Mouse (Mus musculus): ENCODE data around the gene Gcc2.
A peak's percentile ranks its signal among the peaks of the same experiment; 100 is the strongest.
"Not testable (repeated sequence)": the region's sequence is repeated elsewhere in the genome, so short reads cannot be mapped to it uniquely, and the experiment has no call there.

Gcc2 gene

GRCm38 (mm10) chr10:58255213-58255892 is at the start of gene Gcc2:
Gcc2 (plus strand) TSS chr10:58255497.
- peak; percentile 90 for DNase-seq (ENCODE audit: low read depth, low spot score)

- DNase-seq (ENCODE audit: low read depth, low spot score), result no peak
Measured at GRCm38 (mm10) chr10:58205986-58206385, 49.3 kb upstream of the Gcc2 start.

DNA sequence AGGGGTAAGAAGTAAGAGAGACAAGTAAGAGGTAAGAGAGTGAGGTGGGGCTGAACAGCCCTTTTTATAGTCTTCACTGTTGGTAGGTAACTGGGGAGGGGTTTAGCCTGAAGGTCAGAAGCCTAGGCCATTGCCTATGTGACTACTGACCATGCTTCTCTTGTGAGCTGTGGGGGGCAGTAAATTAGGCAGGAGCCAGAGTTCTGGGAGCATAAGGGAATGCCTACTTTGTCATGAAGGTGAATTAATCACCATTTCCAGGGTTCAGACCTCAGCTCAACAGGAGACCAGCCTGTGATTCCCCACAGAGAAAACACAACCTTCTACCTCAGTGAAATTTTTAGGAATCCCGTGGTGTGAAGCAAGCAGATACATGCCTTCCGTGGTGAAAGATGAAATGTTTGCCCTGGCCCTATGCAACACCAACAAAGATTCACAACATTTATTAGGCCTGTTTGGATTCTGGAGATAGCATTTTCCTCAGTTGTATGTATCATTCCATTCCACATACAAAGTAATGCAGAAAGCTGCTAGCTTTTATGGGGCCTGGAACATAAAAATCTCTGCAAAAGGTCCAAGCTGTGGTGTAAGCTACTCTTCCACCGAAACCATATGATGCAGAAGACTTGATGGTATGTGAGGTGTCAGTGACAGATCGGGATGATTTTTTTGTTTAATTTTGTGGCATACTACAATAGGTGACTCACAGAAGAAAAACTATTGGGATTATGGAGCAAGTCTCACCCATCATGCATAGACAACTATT is 48.5 kb upstream of the Gcc2 start:
- DNase-seq (ENCODE audit: low read depth, low spot score), result no peak

DNA sequence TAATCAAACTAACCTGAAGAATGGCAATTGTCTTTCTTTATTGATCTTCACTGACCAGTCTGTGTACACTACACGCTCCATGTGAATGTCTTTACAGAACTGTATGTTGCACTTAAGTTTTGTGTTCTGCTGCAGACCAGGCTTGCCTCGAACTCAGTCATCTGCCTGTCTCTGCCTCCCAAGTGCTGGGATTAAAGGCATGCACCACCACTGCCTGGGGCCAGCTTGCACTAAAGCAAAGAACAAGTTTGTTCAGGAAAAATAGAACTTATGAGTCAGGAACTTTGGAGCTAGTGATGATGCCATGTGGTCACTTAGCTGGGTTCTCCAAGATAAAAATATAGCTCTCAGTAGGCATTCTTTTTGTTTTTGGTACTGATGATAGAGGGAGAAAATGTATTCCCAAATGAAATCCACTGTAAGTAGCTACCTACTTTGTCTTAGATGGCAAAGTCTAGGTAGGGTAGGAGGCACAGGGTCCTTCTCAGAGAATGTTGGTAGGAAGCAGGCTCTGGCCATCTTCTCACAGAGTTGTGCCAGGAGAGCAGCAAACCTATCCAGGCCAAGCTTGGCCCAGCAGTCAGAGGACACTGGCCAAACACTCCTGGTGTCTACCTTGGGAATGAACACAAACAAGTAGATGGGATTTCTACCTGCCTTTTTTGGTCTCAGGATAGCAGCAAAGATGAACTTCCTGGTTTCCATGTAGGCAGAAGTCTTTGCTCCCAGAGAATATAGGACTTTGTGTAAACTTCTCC is 45.4 kb upstream of the Gcc2 start:
- DNase-seq (ENCODE audit: low read depth, low spot score), result no peak

DNA sequence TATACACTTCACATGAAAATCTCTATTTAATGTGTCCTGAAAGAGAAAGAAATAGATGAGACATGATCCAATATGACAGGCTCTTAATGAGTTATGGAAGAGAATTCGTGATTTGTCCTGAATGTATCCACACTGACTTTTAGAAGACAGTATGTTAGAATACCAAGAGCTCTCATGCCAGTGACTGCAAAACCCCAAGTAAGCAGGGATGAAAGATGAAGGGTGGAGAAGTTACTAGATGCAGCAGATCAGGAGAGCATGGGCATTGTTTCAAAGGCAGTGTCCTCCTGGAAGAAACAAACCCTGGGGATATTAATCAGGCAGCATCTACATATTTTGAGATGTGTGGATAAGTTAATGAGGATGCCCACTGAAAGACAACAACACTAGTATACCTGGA is 44.8 kb upstream of the Gcc2 start:
- no peak for DNase-seq (ENCODE audit: low read depth, low spot score)

DNA sequence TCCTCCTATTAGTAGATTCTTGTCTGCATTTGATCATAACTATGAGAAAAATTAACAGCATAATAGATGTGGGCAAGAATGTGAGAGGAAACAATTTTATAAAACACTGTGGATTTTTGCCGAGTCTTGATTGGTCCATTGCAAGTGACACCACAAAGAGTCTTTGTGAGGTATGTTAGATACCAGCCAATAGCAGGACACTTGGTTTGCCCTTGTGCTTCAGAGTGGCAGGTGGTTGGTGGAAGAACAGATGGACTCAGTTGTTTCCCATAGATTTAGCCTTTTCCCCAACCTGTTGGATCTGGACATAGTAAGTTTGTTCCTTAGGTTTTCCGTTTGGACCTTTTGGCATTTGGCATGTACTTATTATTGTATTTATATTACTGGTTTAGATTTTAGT is 44.1 kb upstream of the Gcc2 start:
- DNase-seq (ENCODE audit: low read depth, low spot score), result no peak

- DNase-seq (ENCODE audit: low read depth, low spot score), result no peak
Measured at GRCm38 (mm10) chr10:58212230-58212629, 43.1 kb upstream of the Gcc2 start.

- DNase-seq (ENCODE audit: low read depth, low spot score), result no peak
Measured at GRCm38 (mm10) chr10:58214497-58214896, 40.8 kb upstream of the Gcc2 start.

- DNase-seq (ENCODE audit: low read depth, low spot score), result no peak
Measured at GRCm38 (mm10) chr10:58214934-58215333, 40.4 kb upstream of the Gcc2 start.

DNA sequence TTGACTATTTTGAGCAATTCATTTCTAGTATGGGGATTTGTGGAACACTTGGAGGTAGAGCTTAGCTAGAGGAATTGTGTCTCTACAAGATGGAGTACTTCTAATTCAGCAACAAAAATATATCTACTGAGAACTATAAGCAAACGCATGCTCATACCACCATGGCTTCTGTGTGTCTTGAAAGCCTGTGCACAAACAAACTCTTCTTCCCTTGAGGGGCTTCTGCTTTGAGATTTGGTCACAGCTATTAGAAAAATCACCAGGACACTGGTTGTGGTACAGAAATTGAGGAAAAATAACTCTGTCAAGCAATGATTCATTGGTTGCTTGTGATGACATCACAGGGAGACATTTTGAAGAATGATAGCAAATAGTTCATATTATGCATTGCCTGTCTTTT is 39.9 kb upstream of the Gcc2 start:
- no peak for DNase-seq (ENCODE audit: low read depth, low spot score)

DNA sequence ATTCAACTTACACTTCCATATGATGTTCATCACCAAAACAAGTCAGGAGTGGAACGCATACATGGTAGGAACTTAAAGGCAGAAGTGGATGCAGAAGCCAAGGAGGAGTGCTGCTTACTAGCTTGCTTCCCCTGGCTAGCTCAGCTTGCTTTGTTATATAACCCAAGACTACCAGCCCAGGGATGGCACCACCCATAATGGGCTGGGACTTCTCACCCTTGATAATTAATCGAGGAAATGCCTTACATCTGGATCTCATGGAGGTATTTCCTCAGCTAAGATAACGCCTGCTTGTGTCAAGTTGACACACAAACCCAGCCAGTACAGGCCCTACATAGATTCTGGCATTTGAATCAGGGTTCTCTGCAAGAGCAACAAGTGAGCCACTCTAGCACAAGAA is 37.9 kb upstream of the Gcc2 start:
- DNase-seq (ENCODE audit: low read depth, low spot score), result no peak

DNA sequence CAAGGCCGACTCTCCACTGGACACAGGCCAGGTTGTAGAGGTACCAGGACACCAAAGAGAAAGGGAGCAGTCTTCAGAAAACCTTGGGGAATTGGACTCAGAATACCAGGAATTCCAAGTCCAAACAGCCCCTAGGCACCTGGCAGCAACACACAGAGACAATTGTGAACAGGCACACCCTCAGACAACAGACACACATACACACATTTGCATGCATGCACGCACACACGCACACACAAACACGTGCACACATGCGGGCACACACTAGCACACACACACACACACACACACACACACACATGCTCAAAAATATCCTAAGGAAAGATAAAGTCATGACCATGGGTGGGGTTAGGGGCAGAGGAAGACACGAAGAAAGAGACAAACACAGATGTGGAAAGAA is 34.6 kb upstream of the Gcc2 start:
- no peak for DNase-seq (ENCODE audit: low read depth, low spot score)

DNA sequence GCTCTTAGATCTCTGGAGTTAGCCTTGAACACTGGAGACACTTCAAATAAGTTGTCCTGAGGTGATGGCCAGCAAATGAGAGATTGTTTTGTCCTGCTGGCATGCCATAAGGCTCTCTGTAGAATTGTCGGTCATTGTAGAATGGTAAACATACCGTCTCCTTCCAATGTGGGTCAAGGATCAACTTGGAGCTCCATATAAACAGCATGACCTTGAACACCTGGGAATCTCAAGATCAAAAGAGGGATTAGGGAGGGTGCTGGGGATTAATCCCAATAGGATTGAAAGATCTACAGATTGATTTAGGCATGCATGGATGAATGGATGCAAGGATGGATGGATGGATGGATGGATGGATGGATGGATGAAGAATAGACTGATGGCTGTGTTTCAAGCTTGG is 33.7 kb upstream of the Gcc2 start:
- DNase-seq (ENCODE audit: low read depth, low spot score), result not testable (repeated sequence)

DNA sequence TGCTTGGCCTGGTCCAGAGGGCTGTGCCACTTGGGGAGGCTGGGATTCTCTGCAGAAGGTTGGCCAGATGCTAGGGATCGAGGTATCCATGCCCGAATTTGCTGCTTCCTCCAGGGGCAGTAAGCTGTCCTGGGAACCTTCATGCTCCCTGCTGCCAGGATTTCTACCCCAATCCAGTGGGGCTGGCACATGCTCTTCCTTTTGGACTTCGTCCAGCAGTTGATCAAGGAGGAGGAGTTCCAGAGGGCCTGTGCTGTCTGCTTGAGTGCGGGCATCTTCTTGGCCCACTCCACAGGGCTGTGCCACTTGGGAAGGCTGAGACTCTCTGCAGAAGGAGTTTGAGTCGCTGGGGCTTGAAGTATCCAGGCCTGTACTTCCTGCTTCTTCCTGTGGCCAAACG is 32.1 kb upstream of the Gcc2 start:
- DNase-seq (ENCODE audit: low read depth, low spot score), result not testable (repeated sequence)

GRCm38 (mm10) chr10:58223972-58224805 is 31.1 kb upstream of the Gcc2 start:
- not testable (repeated sequence) for DNase-seq (ENCODE audit: low read depth, low spot score)

GRCm38 (mm10) chr10:58224827-58225785 is 30.2 kb upstream of the Gcc2 start, which contains the start of gene AW822073:
AW822073 (minus strand) TSS chr10:58224930.
- not testable (repeated sequence) for DNase-seq (ENCODE audit: low read depth, low spot score)

DNA sequence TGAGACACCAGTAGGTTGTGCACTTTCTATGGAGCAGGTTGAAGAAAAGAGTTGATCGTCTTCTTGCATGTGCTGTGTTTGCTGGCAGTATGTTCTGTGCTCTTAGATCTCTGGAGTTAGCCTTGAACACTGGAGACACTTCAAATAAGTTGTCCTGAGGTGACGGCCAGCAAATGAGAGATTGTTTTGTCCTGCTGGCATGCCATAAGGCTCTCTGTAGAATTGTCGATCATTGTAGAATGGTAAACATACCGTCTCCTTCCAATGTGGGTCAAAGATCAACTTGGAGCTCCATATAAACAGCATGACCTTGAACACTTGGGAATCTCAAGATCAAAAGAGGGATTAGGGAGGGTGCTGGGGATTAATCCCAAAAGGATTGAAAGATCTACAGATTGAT is 28.9 kb upstream of the Gcc2 start:
- not testable (repeated sequence) for DNase-seq (ENCODE audit: low read depth, low spot score)

- DNase-seq (ENCODE audit: low read depth, low spot score), result not testable (repeated sequence)
Measured at GRCm38 (mm10) chr10:58227798-58228197, 27.5 kb upstream of the Gcc2 start.

GRCm38 (mm10) chr10:58230021-58230420 is 25.3 kb upstream of the Gcc2 start:
- DNase-seq (ENCODE audit: low read depth, low spot score), result not testable (repeated sequence)

DNA sequence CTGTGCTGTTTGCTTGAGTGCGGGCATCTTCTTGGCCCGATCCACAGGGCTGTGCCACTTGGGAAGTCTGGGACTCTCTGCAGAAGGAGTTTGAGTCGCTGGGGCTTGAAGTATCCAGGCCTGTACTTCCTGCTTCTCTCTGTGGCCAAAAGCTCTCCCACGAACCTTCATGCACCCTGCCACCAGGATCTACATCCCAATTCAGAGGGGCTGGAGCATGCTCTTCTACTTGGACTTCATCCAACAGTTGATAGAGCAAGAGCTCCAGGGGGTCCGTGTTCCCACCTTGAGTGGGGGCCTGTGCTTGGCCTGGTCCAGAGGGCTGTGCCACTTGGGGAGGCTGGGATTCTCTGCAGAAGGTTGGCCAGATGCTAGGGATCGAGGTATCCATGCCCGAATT is 24.2 kb upstream of the Gcc2 start:
- DNase-seq (ENCODE audit: low read depth, low spot score), result not testable (repeated sequence)

All from embryo, embryonic 11.5 days (tissue).